Mouse (Mus musculus): ENCODE measurements around the gene 3110082I17Rik. TPM values are rescaled to one million over a fixed set of nuclear protein-coding genes. Genes with fewer than 3 reads are reported as not detected.
A peak's percentile ranks its signal among the peaks of the same experiment; 100 is the strongest.
"Not testable (repeated sequence)": the region's sequence is repeated elsewhere in the genome, so short reads cannot be mapped to it uniquely, and the experiment has no call there.

Gene 3110082I17Rik
- total and polyA plus RNA-seq, 3 experiments, result 16.4 to 48.6 (median 18.8) TPM

GRCm38 (mm10) chr5:139393197-139393588, 67.1 kb downstream of the 3110082I17Rik start:
- H3K36me3 ChIP-seq (replicated peaks), result peaks cover 95% of the 10 kb centered on the region
- ATAC-seq (ENCODE audit: extremely low read depth, insufficient number of reproducible peaks, low FRiP score, poor library complexity, severe bottlenecking), result no peak
- peaks cover 92% of the 10 kb centered on the region for H3K4me1 ChIP-seq (ENCODE audit: insufficient read depth, low read depth, low read length)
- TF ChIP-seq GATA2 (IDR thresholded peaks at IDR 0.05; ENCODE audit: borderline replicate concordance, low read depth, low read length), result no peak
- TF ChIP-seq CTCF (IDR thresholded peaks at IDR 0.05; ENCODE audit: low read depth, low read length), result no peak
- peak; percentile 52; the same call in 1 of the 2 replicates for TF ChIP-seq POLR2AphosphoS5 (IDR thresholded peaks at IDR 0.05; ENCODE audit: insufficient replicate concordance, low read depth, low read length)
- no peak for TF ChIP-seq GATA1 (IDR thresholded peaks at IDR 0.05; ENCODE audit: borderline replicate concordance, low read length)
- no peak for TF ChIP-seq TAL1 (conservative IDR thresholded peaks at IDR 0.05; ENCODE audit: low read depth, low read length)
- H3K4me3 ChIP-seq (ENCODE audit: low read depth, low read length), result no peak overlapping the region
- no peaks in the 10 kb centered on the region for H3K27me3 ChIP-seq (ENCODE audit: insufficient read depth, low read length)
- H3K9me3 ChIP-seq (replicated peaks), result no peaks in the 10 kb centered on the region
- no peak for DNase-seq (ENCODE audit: low spot score)

DNA sequence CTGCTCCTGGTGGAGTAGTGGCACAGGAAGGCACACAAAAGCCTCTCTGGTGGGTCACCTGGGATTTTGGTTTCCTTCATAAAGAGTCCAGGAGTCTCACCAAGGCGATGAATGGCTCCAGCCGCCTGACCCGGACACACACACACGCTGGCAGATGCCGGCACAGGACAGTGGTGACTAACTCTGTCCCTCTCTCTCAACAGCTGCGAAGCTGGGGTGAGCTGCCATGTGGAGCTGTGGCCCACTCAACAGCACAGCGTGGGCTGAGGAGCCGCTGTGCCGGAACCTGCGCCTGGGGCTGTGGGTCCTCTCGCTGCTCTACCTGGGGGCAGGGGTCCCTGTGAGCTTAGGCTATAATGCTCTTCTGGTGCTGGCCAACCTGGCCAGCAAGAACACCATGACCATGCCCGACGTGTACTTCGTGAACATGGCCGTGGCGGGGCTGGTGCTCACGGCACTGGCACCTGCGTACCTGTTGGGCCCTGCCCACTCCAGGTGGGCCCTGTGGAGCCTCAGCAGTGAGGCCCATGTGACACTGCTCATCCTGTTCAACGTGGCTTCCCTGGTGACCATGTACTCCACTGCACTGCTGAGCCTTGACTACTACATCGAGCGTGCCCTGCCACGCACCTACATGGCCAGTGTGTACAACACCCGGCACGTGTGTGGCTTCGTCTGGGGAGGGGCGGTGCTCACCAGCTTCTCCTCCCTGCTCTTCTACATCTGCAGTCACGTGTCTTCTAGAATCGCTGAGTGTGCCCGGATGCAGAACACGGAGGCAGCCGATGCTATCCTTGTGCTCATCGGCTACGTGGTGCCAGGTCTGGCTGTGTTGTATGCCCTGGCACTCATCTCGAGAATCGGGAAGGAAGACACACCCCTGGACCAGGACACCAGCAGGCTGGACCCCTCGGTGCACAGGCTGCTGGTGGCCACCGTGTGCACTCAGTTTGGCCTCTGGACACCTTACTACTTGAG, 67.8 kb downstream of the 3110082I17Rik start:
- TF ChIP-seq GATA1 (IDR thresholded peaks at IDR 0.05; ENCODE audit: borderline replicate concordance, low read length) (no peak), TAL1 (conservative IDR thresholded peaks at IDR 0.05; ENCODE audit: low read depth, low read length) (no peak), POLR2AphosphoS5 (IDR thresholded peaks at IDR 0.05; ENCODE audit: insufficient replicate concordance, low read depth, low read length) (no peak; the same call in 1 of the 2 replicates), CTCF (IDR thresholded peaks at IDR 0.05; ENCODE audit: low read depth, low read length) (no peak), GATA2 (IDR thresholded peaks at IDR 0.05; ENCODE audit: borderline replicate concordance, low read depth, low read length) (no peak)

DNA sequence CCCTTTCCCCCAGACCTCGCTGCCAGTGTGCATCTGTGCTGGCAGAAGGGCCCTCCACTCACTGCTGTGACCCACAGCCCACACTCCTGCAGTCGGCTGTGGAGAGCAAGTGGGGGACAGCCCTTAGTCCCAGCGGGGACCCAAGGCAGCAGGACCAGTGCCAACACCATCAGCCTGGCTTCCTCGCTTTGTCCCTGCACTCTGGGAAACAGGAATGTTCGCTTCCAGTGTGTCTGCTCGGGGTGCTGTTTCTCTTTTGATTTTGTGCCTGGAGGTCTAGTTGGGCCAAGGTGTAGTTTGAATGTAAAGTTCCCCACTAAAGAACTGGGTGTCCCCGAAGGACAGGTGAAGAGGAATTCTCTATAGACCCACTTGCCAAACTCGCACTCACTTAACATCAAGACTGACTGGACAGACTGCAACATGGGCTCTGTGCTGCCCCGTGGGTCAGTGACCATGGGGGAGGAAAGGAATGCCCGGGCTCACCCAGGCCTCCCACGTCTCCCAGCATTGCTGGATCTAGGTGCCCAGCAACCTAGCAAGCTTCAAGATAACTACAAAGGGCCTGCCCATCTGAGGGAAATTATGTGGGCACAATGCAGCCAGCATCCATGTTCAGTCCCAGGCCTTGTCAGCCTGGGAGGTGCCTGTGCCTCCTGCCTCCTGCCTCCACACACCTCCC, 68.9 kb downstream of the 3110082I17Rik start:
- peak overlapping the region; percentile 31; the same call in 1 of the 2 replicates for H3K4me3 ChIP-seq (ENCODE audit: low read depth, low read length)
- TF ChIP-seq GATA2 (IDR thresholded peaks at IDR 0.05; ENCODE audit: borderline replicate concordance, low read depth, low read length) (no peak), POLR2AphosphoS5 (IDR thresholded peaks at IDR 0.05; ENCODE audit: insufficient replicate concordance, low read depth, low read length) (peak; percentile 0; the same call in 1 of the 2 replicates), GATA1 (IDR thresholded peaks at IDR 0.05; ENCODE audit: borderline replicate concordance, low read length) (no peak)
- no peaks in the 10 kb centered on the region for H3K9me3 ChIP-seq (replicated peaks)
- ATAC-seq (ENCODE audit: extremely low read depth, insufficient number of reproducible peaks, low FRiP score, poor library complexity, severe bottlenecking) (no peak), DNase-seq (ENCODE audit: low spot score) (no peak)
- no peaks in the 10 kb centered on the region for H3K27me3 ChIP-seq (ENCODE audit: insufficient read depth, low read length)
- H3K36me3 ChIP-seq (replicated peaks), result peaks cover 94% of the 10 kb centered on the region
- peaks cover 95% of the 10 kb centered on the region for H3K4me1 ChIP-seq (ENCODE audit: insufficient read depth, low read depth, low read length)

More for the DNA sequence above, 67.8 kb downstream of the 3110082I17Rik start:
- peak overlapping the region; percentile 2; the same call in 1 of the 2 replicates for H3K4me3 ChIP-seq (ENCODE audit: low read depth, low read length)
- no peaks in the 10 kb centered on the region for H3K27me3 ChIP-seq (ENCODE audit: insufficient read depth, low read length)
- H3K9me3 ChIP-seq (replicated peaks), result no peaks in the 10 kb centered on the region
- no peak for DNase-seq (ENCODE audit: low spot score)
- no peak for ATAC-seq (ENCODE audit: extremely low read depth, insufficient number of reproducible peaks, low FRiP score, poor library complexity, severe bottlenecking)
- H3K4me1 ChIP-seq (ENCODE audit: insufficient read depth, low read depth, low read length), result peaks cover 92% of the 10 kb centered on the region
- H3K36me3 ChIP-seq (replicated peaks), result peaks cover 95% of the 10 kb centered on the region

DNA sequence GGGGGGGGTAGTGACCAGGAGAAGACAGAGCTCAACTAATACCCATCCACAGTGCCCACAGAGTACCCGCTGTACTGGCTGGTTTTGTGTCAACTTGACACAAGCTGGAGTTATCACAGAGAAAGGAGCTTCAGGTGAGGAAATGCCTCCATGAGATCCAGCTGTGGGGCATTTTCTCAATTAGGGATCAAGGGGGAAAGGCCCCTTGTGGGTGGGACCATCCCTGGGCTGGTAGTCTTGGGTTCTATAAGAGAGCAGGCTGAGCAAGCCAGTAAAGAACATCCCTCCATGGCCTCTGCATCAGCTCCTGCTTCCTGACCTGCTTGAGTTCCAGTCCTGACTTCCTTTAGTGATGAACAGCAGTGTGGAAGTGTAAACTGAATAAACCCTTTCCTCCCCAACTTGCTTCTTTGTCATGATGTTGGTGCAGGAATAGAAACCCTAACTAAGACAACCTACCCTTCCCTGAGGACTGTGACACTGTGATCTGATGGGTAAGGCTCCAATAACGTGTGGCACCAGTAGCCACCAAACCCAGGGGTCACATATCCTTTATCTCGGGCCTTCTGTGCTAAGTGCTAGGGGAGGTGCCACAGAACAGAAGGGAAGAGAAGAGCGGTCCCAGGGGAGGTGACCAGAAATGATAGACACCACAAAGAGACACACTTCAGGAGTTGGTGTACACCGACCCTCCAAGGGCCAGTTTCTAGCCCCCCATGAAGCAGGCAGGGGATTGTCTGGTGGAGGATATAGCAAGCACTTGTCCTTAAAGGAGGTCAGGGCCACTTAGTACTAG, 69.8 kb downstream of the 3110082I17Rik start:
- H3K9me3 ChIP-seq (replicated peaks); DNase-seq (ENCODE audit: low spot score); H3K4me3 ChIP-seq (ENCODE audit: low read depth, low read length); H3K27me3 ChIP-seq (ENCODE audit: insufficient read depth, low read length); ATAC-seq (ENCODE audit: extremely low read depth, insufficient number of reproducible peaks, low FRiP score, poor library complexity, severe bottlenecking): not testable (repeated sequence)
- Histone ChIP-seq H3K4me1 (ENCODE audit: insufficient read depth, low read depth, low read length) (peaks cover 97% of the 10 kb centered on the region), H3K36me3 (replicated peaks) (peaks cover 96% of the 10 kb centered on the region)

DNA sequence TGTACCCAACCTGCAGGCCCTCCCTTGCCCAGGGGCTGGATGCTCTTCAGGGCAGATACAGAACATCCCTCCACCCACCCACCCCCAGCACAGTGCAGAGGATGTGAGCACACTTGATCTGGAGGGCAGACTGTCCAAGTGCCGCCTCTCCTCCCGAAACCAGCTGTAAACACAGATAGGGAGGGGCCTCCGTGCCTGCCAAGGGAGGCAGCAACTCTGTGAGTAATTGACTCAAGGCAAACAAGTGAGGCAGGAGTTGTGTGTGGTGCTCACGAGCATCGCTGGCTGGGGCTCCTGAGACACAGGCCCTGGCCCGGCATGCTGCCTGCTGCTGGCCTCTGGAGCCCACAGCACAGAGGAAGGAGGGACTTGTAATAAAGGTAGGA, 70.7 kb downstream of the 3110082I17Rik start:
- H3K36me3 ChIP-seq (replicated peaks), result peaks cover 96% of the 10 kb centered on the region
- H3K4me3 ChIP-seq (ENCODE audit: low read depth, low read length), result peak overlapping the region; percentile 66; the same call in 1 of the 2 replicates
- H3K27me3 ChIP-seq (ENCODE audit: insufficient read depth, low read length), result no peaks in the 10 kb centered on the region
- no peaks in the 10 kb centered on the region for H3K9me3 ChIP-seq (replicated peaks)
- peaks cover 97% of the 10 kb centered on the region for H3K4me1 ChIP-seq (ENCODE audit: insufficient read depth, low read depth, low read length)
- peak; percentile 62 for DNase-seq (ENCODE audit: low spot score)
- peak; percentile 52 for ATAC-seq (ENCODE audit: extremely low read depth, insufficient number of reproducible peaks, low FRiP score, poor library complexity, severe bottlenecking)
- TF ChIP-seq GATA1 (IDR thresholded peaks at IDR 0.05; ENCODE audit: borderline replicate concordance, low read length), result no peak
- peak; percentile 36 for TF ChIP-seq TAL1 (conservative IDR thresholded peaks at IDR 0.05; ENCODE audit: low read depth, low read length)
